ENCODE assay signal across 8 mouse cellular contexts in genomic region chr11:104624791-104625391, GRCm38 (mm10). TPM values are rescaled to one million over a fixed set of nuclear protein-coding genes. Genes with fewer than 3 reads are reported as not detected.
A peak's percentile ranks its signal among the peaks of the same experiment; 100 is the strongest.
DNase-seq lines count a peak whose midpoint lies in the region; ATAC-seq and TF ChIP-seq lines count a peak whose summit lies in the region.

No protein-coding gene starts in this region.

- no peak overlapping the region for H3K9ac ChIP-seq in intestine, embryonic 15.5 days
- no peak overlapping the region for H3K9ac ChIP-seq in hindbrain, postnatal 0 days (replicated peaks; ENCODE audit: low read length)

- peak; percentile 77 for ATAC-seq in intestine, embryonic 15.5 days
- ATAC-seq in inflammation-experienced regulatory T-cells, adult 6 months = no peak
- ATAC-seq in hindbrain, postnatal 0 days = no peak

- no peak overlapping the region for H3K4me3 ChIP-seq in intestine, embryonic 15.5 days (replicated peaks)
- H3K4me3 ChIP-seq in hindbrain, postnatal 0 days (ENCODE audit: low read length) = no peak overlapping the region

- no peaks in the 10 kb centered on the region for H3K27me3 ChIP-seq in intestine, embryonic 15.5 days (replicated peaks)
- no peaks in the 10 kb centered on the region for H3K27me3 ChIP-seq in hindbrain, postnatal 0 days (ENCODE audit: insufficient read depth, low read length)

- H3K27ac ChIP-seq in intestine, embryonic 15.5 days = peak overlapping the region; percentile 81
- no peak overlapping the region for H3K27ac ChIP-seq in hindbrain, postnatal 0 days

- peak overlapping the region; percentile 7; the same call in 1 of the 2 replicates for H3K4me2 ChIP-seq in intestine, embryonic 15.5 days (replicated peaks)
- no peak overlapping the region for H3K4me2 ChIP-seq in hindbrain, postnatal 0 days (ENCODE audit: low read depth, low read length)

- TF ChIP-seq CTCF in hindbrain, postnatal 0 days (IDR thresholded peaks at IDR 0.05; ENCODE audit: low read depth) = no peak

- DNase-seq in adrenal gland, adult 8-10 months = peak; percentile 13
- no peak for DNase-seq in adrenal gland, adult 18-20 months (ENCODE audit: low spot score in 2 of 2)
- DNase-seq in MN1 (ENCODE audit: low spot score) = peak; percentile 55
- peak; percentile 62 for DNase-seq in forelimb bud, embryonic 11.5 days (ENCODE audit: low read depth, low spot score)
- peak; percentile 56 for DNase-seq in ovary, postnatal 36 days (ENCODE audit: low spot score)
- no peak for DNase-seq in hindbrain, postnatal 0 days (ENCODE audit: low spot score)

- peaks cover 28% of the 10 kb centered on the region for H3K4me1 ChIP-seq in intestine, embryonic 15.5 days (replicated peaks)
- no peaks in the 10 kb centered on the region for H3K4me1 ChIP-seq in hindbrain, postnatal 0 days (ENCODE audit: insufficient read depth, low read length)

- H3K9me3 ChIP-seq in intestine, embryonic 15.5 days = no peaks in the 10 kb centered on the region
- no peaks in the 10 kb centered on the region for H3K9me3 ChIP-seq in hindbrain, postnatal 0 days (ENCODE audit: low read length)

- H3K36me3 ChIP-seq in intestine, embryonic 15.5 days = no peaks in the 10 kb centered on the region
- no peaks in the 10 kb centered on the region for H3K36me3 ChIP-seq in hindbrain, postnatal 0 days (ENCODE audit: insufficient read depth, low read length)

- 18% methylated on average over 6 of the region's 6 CpGs for WGBS in intestine, embryonic 15.5 days
- 51% methylated on average over 6 of the region's 6 CpGs for WGBS in hindbrain, postnatal 0 days

RNA-seq across cellular contexts. Expression of gene Itgb3, which starts 17.1 kb away (rescaled TPM):
- total RNA-seq in adrenal gland, adult 8-10 months (2022) = 10 to 100 TPM in 1 of 4 experiments, 1 to 10 TPM in 3; 6.2 to 11.5 (median 7.9) TPM
- 10 to 100 TPM; 12.6 to 14.7 TPM for total RNA-seq in adrenal gland, adult 18-20 months (2021)
- 5.0 and 5.5 TPM in 2 replicates for polyA plus RNA-seq in intestine, embryonic 15.5 days (2015; fragmentation: Nextera tagmentation; extraction: Ambion mirVana)
- 10 to 100 TPM in 2 of 3 experiments, 1 to 10 TPM in 1; 6.4 to 17.5 (median 11.8) TPM for polyA plus RNA-seq in inflammation-experienced regulatory T-cells, adult 6 months (2017; shearing (Covaris generic))
- 1.7 TPM in 2 replicates for total RNA-seq in hindbrain, postnatal 0 days (2014; rRNA removed)
- 0.82 and 1.0 TPM in 2 replicates for polyA plus RNA-seq in hindbrain, postnatal 0 days (2015; fragmentation: Nextera tagmentation; extraction: Ambion mirVana)

Comparison
In these comparisons a context has a peak if more than half of its experiments do, and no peak if none do; other contexts are left out.
1. DNase-seq: peak in adrenal gland, adult 8-10 months (single experiment), MN1 (single experiment), forelimb bud, embryonic 11.5 days (single experiment) and ovary, postnatal 36 days (single experiment); none in adrenal gland, adult 18-20 months (0 of 2) and hindbrain, postnatal 0 days (single experiment).